Mouse (Mus musculus): ENCODE measurements around the gene Krt16. TPM values are rescaled to one million over a fixed set of nuclear protein-coding genes. Genes with fewer than 3 reads are reported as not detected.

The Krt16 gene
- not detected in 2 replicates for polyA plus RNA-seq (2016; fragmentation: Nextera tagmentation; extraction: Ambion mirVana)

DNA sequence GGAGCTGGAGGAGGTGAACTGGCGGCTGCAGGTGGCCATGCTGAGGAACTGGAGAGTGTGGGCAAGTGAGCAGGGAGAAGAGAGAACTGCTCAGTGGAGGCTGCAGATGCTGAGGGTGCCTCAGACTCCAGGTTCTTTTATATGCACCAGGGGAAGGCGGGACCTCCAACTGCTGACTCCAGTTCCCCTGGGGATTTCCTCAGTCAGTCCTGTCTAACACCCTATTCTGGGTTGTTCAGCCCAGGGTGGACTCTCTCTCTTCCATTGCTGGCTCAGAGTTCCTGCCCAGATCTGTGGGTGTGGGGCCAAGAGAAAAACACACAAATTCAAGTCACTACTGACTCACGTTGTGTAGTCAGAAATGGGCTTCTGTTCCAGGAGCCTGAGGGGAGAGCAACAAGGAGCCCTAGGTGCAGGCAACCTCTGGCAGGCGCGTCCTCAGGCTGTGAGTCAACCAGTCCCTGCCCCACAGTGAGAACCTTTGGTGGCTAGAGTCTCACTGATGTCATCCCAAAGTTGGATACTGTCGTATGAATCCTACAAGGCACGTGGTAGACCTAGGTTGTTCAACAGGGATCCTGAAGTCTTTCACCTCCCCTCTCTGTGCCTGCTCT lies at the start of gene Krt16:
Gene Krt16, minus strand, starts transcription at position 51 of the 614 bp plus-strand sequence.
- Histone ChIP-seq H3K36me3 (no peaks in the 10 kb centered on the region), H3K4me3 (no peak within 1 kb of the TSS), H3K9me3 (replicated peaks) (no peaks in the 10 kb centered on the region), H3K27ac (replicated peaks) (no peak within 1 kb of the TSS), H3K4me1 (no peaks in the 10 kb centered on the region), H3K27me3 (ENCODE audit: low read depth, poor library complexity, severe bottlenecking) (no peaks in the 10 kb centered on the region)
- 84% methylated on average over 7 of the region's 7 CpGs for WGBS
- no peak for DNase-seq (ENCODE audit: low spot score)

DNA sequence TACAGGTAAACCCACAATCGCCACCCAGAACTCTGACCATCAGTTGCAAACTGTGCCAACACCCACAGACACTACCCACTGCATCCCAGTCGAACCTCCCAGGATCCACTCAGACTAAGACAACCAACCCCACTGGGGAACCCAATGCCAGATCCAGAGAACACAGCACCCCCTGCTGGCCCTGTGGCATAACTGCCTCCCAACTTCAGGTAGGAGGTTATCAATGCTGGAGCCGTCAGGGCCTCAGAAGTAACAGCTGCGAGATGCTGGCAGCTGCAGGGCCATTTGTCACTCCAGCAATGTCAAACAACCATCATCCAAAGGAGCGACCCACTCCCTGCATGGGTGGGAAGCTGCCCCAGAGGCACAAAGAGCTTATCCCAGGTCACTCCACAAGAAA lies 49.1 kb upstream of the Krt16 start:
- Histone ChIP-seq H3K36me3 (no peaks in the 10 kb centered on the region), H3K27ac (replicated peaks) (no peak overlapping the region), H3K9me3 (replicated peaks) (no peaks in the 10 kb centered on the region), H3K4me3 (peak overlapping the region; percentile 33), H3K27me3 (ENCODE audit: low read depth, poor library complexity, severe bottlenecking) (no peaks in the 10 kb centered on the region), H3K4me1 (peaks cover 11% of the 10 kb centered on the region)
- 37% methylated on average over 5 of the region's 5 CpGs for WGBS
- no peak for DNase-seq (ENCODE audit: low spot score)

GRCm38 (mm10) chr11:100295308-100295707 lies 46.6 kb upstream of the Krt16 start:
- 3% methylated on average over 10 of the region's 10 CpGs for WGBS
- peak; percentile 87 for DNase-seq (ENCODE audit: low spot score)
- H3K27me3 ChIP-seq (ENCODE audit: low read depth, poor library complexity, severe bottlenecking) = no peaks in the 10 kb centered on the region
- no peak overlapping the region for H3K4me3 ChIP-seq
- no peaks in the 10 kb centered on the region for H3K36me3 ChIP-seq
- no peak overlapping the region for H3K27ac ChIP-seq (replicated peaks)
- peaks cover 20% of the 10 kb centered on the region for H3K4me1 ChIP-seq
- H3K9me3 ChIP-seq (replicated peaks) = no peaks in the 10 kb centered on the region

- 67% methylated on average over 6 of the region's 6 CpGs for WGBS
- Histone ChIP-seq H3K4me3 (no peak overlapping the region), H3K4me1 (peaks cover 25% of the 10 kb centered on the region), H3K27me3 (ENCODE audit: low read depth, poor library complexity, severe bottlenecking) (no peaks in the 10 kb centered on the region), H3K36me3 (no peaks in the 10 kb centered on the region), H3K27ac (replicated peaks) (no peak overlapping the region), H3K9me3 (replicated peaks) (no peaks in the 10 kb centered on the region)
- DNase-seq (ENCODE audit: low spot score) = no peak
Measured at GRCm38 (mm10) chr11:100292884-100293283, 44.2 kb upstream of the Krt16 start.

GRCm38 (mm10) chr11:100290235-100290634 lies 41.5 kb upstream of the Krt16 start:
- H3K4me1 ChIP-seq = peaks cover 33% of the 10 kb centered on the region
- no peaks in the 10 kb centered on the region for H3K27me3 ChIP-seq (ENCODE audit: low read depth, poor library complexity, severe bottlenecking)
- no peaks in the 10 kb centered on the region for H3K36me3 ChIP-seq
- 50% methylated on average over 5 of the region's 5 CpGs for WGBS
- no peaks in the 10 kb centered on the region for H3K9me3 ChIP-seq (replicated peaks)
- H3K27ac ChIP-seq (replicated peaks) = peak overlapping the region; percentile 39
- no peak for DNase-seq (ENCODE audit: low spot score)
- no peak overlapping the region for H3K4me3 ChIP-seq

DNA sequence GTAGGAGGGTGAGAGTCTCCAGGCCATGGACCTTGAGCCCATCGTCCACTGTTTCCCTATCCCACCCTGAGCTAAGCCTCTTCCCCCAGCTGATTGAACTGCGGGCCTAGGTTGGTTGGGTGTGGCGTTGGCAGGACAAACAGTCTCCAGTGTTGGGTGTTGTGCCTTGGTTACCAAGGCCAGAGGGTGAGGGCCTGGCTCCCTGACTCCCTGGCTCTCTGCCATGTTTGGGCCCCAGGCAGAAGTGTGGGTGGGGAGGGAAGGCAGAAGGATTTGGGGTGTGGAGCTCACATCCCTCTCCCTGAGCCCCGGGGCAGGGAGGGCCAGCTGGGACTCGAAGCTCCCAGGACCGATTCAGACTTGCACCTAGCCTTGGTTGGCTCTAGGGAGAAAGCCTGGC lies 40.2 kb upstream of the Krt16 start:
- Histone ChIP-seq H3K27ac (replicated peaks) (0 out of 2 replicates have a peak overlapping the region, but pooled peaks have one; percentile 13), H3K9me3 (replicated peaks) (no peaks in the 10 kb centered on the region), H3K4me3 (no peak overlapping the region), H3K36me3 (no peaks in the 10 kb centered on the region), H3K4me1 (peaks cover 33% of the 10 kb centered on the region), H3K27me3 (ENCODE audit: low read depth, poor library complexity, severe bottlenecking) (no peaks in the 10 kb centered on the region)
- 86% methylated on average over 6 of the region's 6 CpGs for WGBS
- no peak for DNase-seq (ENCODE audit: low spot score)

- Histone ChIP-seq H3K36me3 (no peaks in the 10 kb centered on the region), H3K4me3 (no peak overlapping the region), H3K27me3 (ENCODE audit: low read depth, poor library complexity, severe bottlenecking) (no peaks in the 10 kb centered on the region), H3K27ac (replicated peaks) (peak overlapping the region; percentile 34; the same call in 1 of the 2 replicates), H3K4me1 (peaks cover 26% of the 10 kb centered on the region), H3K9me3 (replicated peaks) (no peaks in the 10 kb centered on the region)
- no peak for DNase-seq (ENCODE audit: low spot score)
- WGBS = 29% methylated on average over 10 of the region's 10 CpGs
Measured at GRCm38 (mm10) chr11:100287024-100287423, 38.3 kb upstream of the Krt16 start.

- 82% methylated on average over 4 of the region's 4 CpGs for WGBS
- H3K27ac ChIP-seq (replicated peaks) = no peak overlapping the region
- H3K9me3 ChIP-seq (replicated peaks) = no peaks in the 10 kb centered on the region
Measured at GRCm38 (mm10) chr11:100284988-100285387, 36.3 kb upstream of the Krt16 start.

GRCm38 (mm10) chr11:100282549-100282948 lies 33.8 kb upstream of the Krt16 start:
- Histone ChIP-seq H3K4me1 (peaks cover 15% of the 10 kb centered on the region), H3K27me3 (ENCODE audit: low read depth, poor library complexity, severe bottlenecking) (no peaks in the 10 kb centered on the region), H3K9me3 (replicated peaks) (no peaks in the 10 kb centered on the region), H3K27ac (replicated peaks) (peak overlapping the region; percentile 64), H3K36me3 (no peaks in the 10 kb centered on the region), H3K4me3 (no peak overlapping the region)
- WGBS = 25% methylated on average over 10 of the region's 10 CpGs
- DNase-seq (ENCODE audit: low spot score) = peak; percentile 84

More at GRCm38 (mm10) chr11:100284988-100285387, 36.3 kb upstream of the Krt16 start:
- Histone ChIP-seq H3K4me3 (no peak overlapping the region), H3K4me1 (peaks cover 20% of the 10 kb centered on the region), H3K36me3 (no peaks in the 10 kb centered on the region), H3K27me3 (ENCODE audit: low read depth, poor library complexity, severe bottlenecking) (no peaks in the 10 kb centered on the region)
- DNase-seq (ENCODE audit: low spot score) = no peak

DNA sequence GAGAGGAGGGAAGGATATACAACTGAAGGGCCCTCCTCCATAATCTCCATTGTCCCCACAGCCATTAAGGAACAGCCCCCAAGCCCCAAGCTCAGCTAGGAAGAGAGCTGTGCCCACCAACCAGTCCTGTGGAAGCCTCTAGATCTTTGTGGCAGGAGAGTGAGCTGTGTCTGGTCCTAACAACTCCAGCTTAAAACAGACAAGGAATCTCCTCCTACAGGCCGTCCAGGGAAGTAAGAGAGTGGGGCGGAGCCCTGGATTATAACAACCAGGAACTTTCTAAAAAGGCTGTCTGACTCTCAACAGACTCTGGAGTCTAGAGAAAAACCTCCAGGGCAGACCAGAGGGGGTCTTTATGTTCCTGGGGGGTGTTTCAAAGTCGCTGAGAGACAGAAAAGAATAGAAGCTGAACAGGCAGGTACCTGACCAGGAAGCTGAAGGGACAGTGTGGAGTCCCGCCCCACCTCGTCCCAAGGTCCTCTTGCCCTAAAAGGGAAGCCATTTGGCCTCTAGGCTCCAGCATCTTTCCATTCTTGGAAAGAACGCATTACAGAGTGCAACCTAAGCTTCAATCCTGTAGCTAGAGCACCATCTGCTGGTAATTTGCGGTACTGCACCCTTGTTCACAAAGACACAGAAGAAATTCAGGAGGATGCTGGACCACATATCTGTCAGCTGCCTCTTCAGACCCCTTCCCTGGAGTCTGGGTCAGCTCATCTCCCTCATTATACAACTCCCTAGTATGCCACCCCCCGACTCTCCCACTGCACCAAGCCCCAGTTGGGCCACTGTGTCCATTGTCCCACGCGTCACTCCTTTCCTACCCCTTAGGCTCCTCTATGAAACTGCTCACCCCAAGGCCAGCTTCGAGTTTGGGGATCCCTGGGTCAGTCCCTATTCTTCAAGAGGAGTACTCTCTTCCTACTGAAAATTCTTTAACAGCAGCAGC lies 33.2 kb upstream of the Krt16 start:
- Histone ChIP-seq H3K27ac (replicated peaks) (peak overlapping the region; percentile 64), H3K36me3 (no peaks in the 10 kb centered on the region), H3K4me3 (no peak overlapping the region), H3K4me1 (peaks cover 10% of the 10 kb centered on the region), H3K27me3 (ENCODE audit: low read depth, poor library complexity, severe bottlenecking) (no peaks in the 10 kb centered on the region), H3K9me3 (replicated peaks) (no peaks in the 10 kb centered on the region)
- peak; percentile 90 for DNase-seq (ENCODE audit: low spot score)
- 23% methylated on average over 11 of the region's 11 CpGs for WGBS

DNA sequence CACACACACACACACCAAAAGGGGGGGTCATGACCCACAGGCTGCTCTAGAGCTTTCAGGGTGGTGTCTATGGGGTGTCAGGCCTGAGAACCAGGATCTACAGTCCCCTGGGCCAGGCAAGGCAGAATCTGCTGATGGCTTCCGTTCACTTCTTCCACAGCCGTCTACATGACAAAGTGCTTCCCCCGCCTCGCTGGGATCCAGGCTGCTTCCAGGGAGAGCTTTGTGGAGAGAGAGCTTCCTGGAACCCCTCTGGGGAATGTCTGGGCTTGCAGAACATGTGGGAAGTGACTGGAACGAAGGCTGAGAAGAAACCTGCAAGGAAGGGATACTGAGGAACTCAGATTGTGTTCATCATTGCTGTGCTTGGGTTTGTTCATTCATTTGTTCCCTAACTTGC lies 30.1 kb upstream of the Krt16 start:
- WGBS = 71% methylated on average over 5 of the region's 5 CpGs
- Histone ChIP-seq H3K36me3 (no peaks in the 10 kb centered on the region), H3K4me1 (peaks cover 5% of the 10 kb centered on the region), H3K27ac (replicated peaks) (no peak overlapping the region), H3K9me3 (replicated peaks) (no peaks in the 10 kb centered on the region), H3K27me3 (ENCODE audit: low read depth, poor library complexity, severe bottlenecking) (no peaks in the 10 kb centered on the region), H3K4me3 (no peak overlapping the region)
- DNase-seq (ENCODE audit: low spot score) = no peak

DNA sequence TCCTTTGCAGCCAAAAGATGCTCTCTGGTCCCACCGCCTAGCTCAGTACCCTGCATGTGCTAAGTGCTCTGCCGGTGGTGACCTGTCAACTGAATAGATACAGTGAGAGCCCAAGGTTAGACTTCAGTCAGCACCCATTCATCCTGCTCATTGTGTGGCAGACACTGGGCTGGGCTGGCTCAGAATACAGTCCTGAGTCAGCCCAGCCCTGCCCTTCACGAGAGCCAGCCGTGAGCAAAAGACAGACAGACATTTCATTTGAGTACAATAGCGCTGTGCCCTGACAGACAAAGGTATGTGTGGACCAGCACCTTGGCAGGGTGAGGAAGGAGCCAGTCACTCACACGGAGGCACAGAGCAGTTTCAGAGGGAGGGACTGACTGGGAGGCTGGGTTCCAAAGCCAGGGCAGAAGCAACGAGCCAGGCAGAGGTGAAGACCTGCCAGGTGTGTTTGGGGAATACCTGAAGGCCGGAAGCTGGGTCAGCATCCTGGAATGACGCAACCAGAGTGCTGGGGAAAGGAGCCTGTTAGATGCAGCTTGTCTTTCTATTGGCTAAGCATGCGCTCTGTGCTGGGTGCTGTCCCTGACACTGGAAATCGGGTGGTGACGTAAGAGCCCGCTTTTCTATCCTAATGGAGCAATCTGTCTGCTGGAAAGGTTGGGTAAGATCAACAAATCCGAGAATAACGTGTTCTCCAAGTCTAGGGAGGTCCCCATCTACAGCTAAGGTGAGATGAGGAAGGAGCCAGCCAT lies 29.2 kb upstream of the Krt16 start:
- no peak overlapping the region for H3K4me3 ChIP-seq
- peaks cover 5% of the 10 kb centered on the region for H3K4me1 ChIP-seq
- no peaks in the 10 kb centered on the region for H3K36me3 ChIP-seq
- H3K27me3 ChIP-seq (ENCODE audit: low read depth, poor library complexity, severe bottlenecking) = no peaks in the 10 kb centered on the region
- 80% methylated on average over 15 of the region's 15 CpGs for WGBS
- H3K27ac ChIP-seq (replicated peaks) = no peak overlapping the region
- no peak for DNase-seq (ENCODE audit: low spot score)
- no peaks in the 10 kb centered on the region for H3K9me3 ChIP-seq (replicated peaks)

All from midbrain, embryonic 10.5 days (tissue).